Mouse (Mus musculus): ENCODE results near the gene Slc51a. TPM values are rescaled to one million over a fixed set of nuclear protein-coding genes. Genes with fewer than 3 reads are reported as not detected.

The Slc51a gene
- polyA plus RNA-seq, 1 experiment from 2014 or later, result 46.0 TPM

GRCm38 (mm10) chr16:32463426-32463825 lies 24.3 kb downstream of the Slc51a start:
- H3K4me1 ChIP-seq (replicated peaks; ENCODE audit: control insufficient read depth, insufficient read depth, low read length), result no peaks in the 10 kb centered on the region
- H3K27me3 ChIP-seq (replicated peaks; ENCODE audit: control insufficient read depth, insufficient read depth, low read length), result no peaks in the 10 kb centered on the region
- H3K9me3 ChIP-seq (ENCODE audit: control insufficient read depth, low read length), result no peaks in the 10 kb centered on the region
- no peak overlapping the region for H3K4me3 ChIP-seq (ENCODE audit: low read depth, low read length)
- H3K36me3 ChIP-seq (ENCODE audit: control insufficient read depth, insufficient read depth, low read length), result peaks cover 25% of the 10 kb centered on the region
- ATAC-seq (replicated peaks; ENCODE audit: low FRiP score, low TSS enrichment, low read depth) (peak; percentile 82), DNase-seq (ENCODE audit: low spot score) (no peak)
- WGBS, result 66% methylated on average over 2 of the region's 2 CpGs
- H3K27ac ChIP-seq (ENCODE audit: low read depth), result peak overlapping the region; percentile 25; the same call in 1 of the 2 replicates
- no peak overlapping the region for H3K9ac ChIP-seq (ENCODE audit: low read length)
- no peak overlapping the region for H3K4me2 ChIP-seq (ENCODE audit: low read length)

GRCm38 (mm10) chr16:32462950-32463349 lies 24.7 kb downstream of the Slc51a start:
- no peak for DNase-seq (ENCODE audit: low spot score)
- no peak overlapping the region for H3K4me3 ChIP-seq (ENCODE audit: low read depth, low read length)
- ATAC-seq (replicated peaks; ENCODE audit: low FRiP score, low TSS enrichment, low read depth), result peak; percentile 25; the same call in 1 of the 2 replicates
- H3K36me3 ChIP-seq (ENCODE audit: control insufficient read depth, insufficient read depth, low read length), result peaks cover 20% of the 10 kb centered on the region
- H3K4me1 ChIP-seq (replicated peaks; ENCODE audit: control insufficient read depth, insufficient read depth, low read length), result no peaks in the 10 kb centered on the region
- peak overlapping the region; percentile 25; the same call in 1 of the 2 replicates for H3K27ac ChIP-seq (ENCODE audit: low read depth)
- H3K9ac ChIP-seq (ENCODE audit: low read length), result no peak overlapping the region
- no peak overlapping the region for H3K4me2 ChIP-seq (ENCODE audit: low read length)
- H3K27me3 ChIP-seq (replicated peaks; ENCODE audit: control insufficient read depth, insufficient read depth, low read length), result no peaks in the 10 kb centered on the region
- 89% methylated on average over 16 of the region's 16 CpGs for WGBS
- no peaks in the 10 kb centered on the region for H3K9me3 ChIP-seq (ENCODE audit: control insufficient read depth, low read length)

GRCm38 (mm10) chr16:32461713-32462112 lies 26.0 kb downstream of the Slc51a start:
- ATAC-seq (replicated peaks; ENCODE audit: low FRiP score, low TSS enrichment, low read depth), result no peak
- no peak for DNase-seq (ENCODE audit: low spot score)
- H3K9ac ChIP-seq (ENCODE audit: low read length), result no peak overlapping the region
- 93% methylated on average over 5 of the region's 5 CpGs for WGBS
- H3K4me2 ChIP-seq (ENCODE audit: low read length), result no peak overlapping the region
- no peak overlapping the region for H3K4me3 ChIP-seq (ENCODE audit: low read depth, low read length)
- no peak overlapping the region for H3K27ac ChIP-seq (ENCODE audit: low read depth)
- H3K36me3 ChIP-seq (ENCODE audit: control insufficient read depth, insufficient read depth, low read length), result peaks cover 15% of the 10 kb centered on the region
- H3K9me3 ChIP-seq (ENCODE audit: control insufficient read depth, low read length), result no peaks in the 10 kb centered on the region
- H3K4me1 ChIP-seq (replicated peaks; ENCODE audit: control insufficient read depth, insufficient read depth, low read length), result no peaks in the 10 kb centered on the region
- no peaks in the 10 kb centered on the region for H3K27me3 ChIP-seq (replicated peaks; ENCODE audit: control insufficient read depth, insufficient read depth, low read length)

GRCm38 (mm10) chr16:32460518-32460917 lies 27.2 kb downstream of the Slc51a start:
- H3K27ac ChIP-seq (ENCODE audit: low read depth), result no peak overlapping the region
- no peak overlapping the region for H3K4me3 ChIP-seq (ENCODE audit: low read depth, low read length)
- ATAC-seq (replicated peaks; ENCODE audit: low FRiP score, low TSS enrichment, low read depth) (no peak), DNase-seq (ENCODE audit: low spot score) (no peak)
- peaks cover 25% of the 10 kb centered on the region for H3K36me3 ChIP-seq (ENCODE audit: control insufficient read depth, insufficient read depth, low read length)
- no peaks in the 10 kb centered on the region for H3K9me3 ChIP-seq (ENCODE audit: control insufficient read depth, low read length)
- no peaks in the 10 kb centered on the region for H3K4me1 ChIP-seq (replicated peaks; ENCODE audit: control insufficient read depth, insufficient read depth, low read length)
- no peaks in the 10 kb centered on the region for H3K27me3 ChIP-seq (replicated peaks; ENCODE audit: control insufficient read depth, insufficient read depth, low read length)
- 65% methylated on average over 4 of the region's 4 CpGs for WGBS
- H3K9ac ChIP-seq (ENCODE audit: low read length), result no peak overlapping the region
- no peak overlapping the region for H3K4me2 ChIP-seq (ENCODE audit: low read length)

GRCm38 (mm10) chr16:32457589-32458386 lies 29.9 kb downstream of the Slc51a start:
- ATAC-seq (replicated peaks; ENCODE audit: low FRiP score, low TSS enrichment, low read depth), result no peak
- H3K9ac ChIP-seq (ENCODE audit: low read length), result no peak overlapping the region
- no peaks in the 10 kb centered on the region for H3K27me3 ChIP-seq (replicated peaks; ENCODE audit: control insufficient read depth, insufficient read depth, low read length)
- H3K9me3 ChIP-seq (ENCODE audit: control insufficient read depth, low read length), result no peaks in the 10 kb centered on the region
- DNase-seq (ENCODE audit: low spot score), result no peak
- H3K4me2 ChIP-seq (ENCODE audit: low read length), result no peak overlapping the region
- no peak overlapping the region for H3K27ac ChIP-seq (ENCODE audit: low read depth)
- peaks cover 24% of the 10 kb centered on the region for H3K36me3 ChIP-seq (ENCODE audit: control insufficient read depth, insufficient read depth, low read length)
- no peaks in the 10 kb centered on the region for H3K4me1 ChIP-seq (replicated peaks; ENCODE audit: control insufficient read depth, insufficient read depth, low read length)
- H3K4me3 ChIP-seq (ENCODE audit: low read depth, low read length), result no peak overlapping the region
- 63% methylated on average over 10 of the region's 10 CpGs for WGBS

GRCm38 (mm10) chr16:32456761-32457160 lies 30.9 kb downstream of the Slc51a start:
- no peak overlapping the region for H3K27ac ChIP-seq (ENCODE audit: low read depth)
- no peaks in the 10 kb centered on the region for H3K27me3 ChIP-seq (replicated peaks; ENCODE audit: control insufficient read depth, insufficient read depth, low read length)
- no peaks in the 10 kb centered on the region for H3K9me3 ChIP-seq (ENCODE audit: control insufficient read depth, low read length)
- H3K36me3 ChIP-seq (ENCODE audit: control insufficient read depth, insufficient read depth, low read length), result peaks cover 30% of the 10 kb centered on the region
- WGBS, result 93% methylated on average over 1 of the region's 1 CpGs
- no peaks in the 10 kb centered on the region for H3K4me1 ChIP-seq (replicated peaks; ENCODE audit: control insufficient read depth, insufficient read depth, low read length)
- H3K9ac ChIP-seq (ENCODE audit: low read length), result no peak overlapping the region
- H3K4me2 ChIP-seq (ENCODE audit: low read length), result no peak overlapping the region
- H3K4me3 ChIP-seq (ENCODE audit: low read depth, low read length), result no peak overlapping the region
- no peak for ATAC-seq (replicated peaks; ENCODE audit: low FRiP score, low TSS enrichment, low read depth)
- no peak for DNase-seq (ENCODE audit: low spot score)

- no peak overlapping the region for H3K27ac ChIP-seq (ENCODE audit: low read depth)
- no peaks in the 10 kb centered on the region for H3K4me1 ChIP-seq (replicated peaks; ENCODE audit: control insufficient read depth, insufficient read depth, low read length)
- no peak overlapping the region for H3K4me3 ChIP-seq (ENCODE audit: low read depth, low read length)
- H3K9me3 ChIP-seq (ENCODE audit: control insufficient read depth, low read length), result no peaks in the 10 kb centered on the region
- H3K27me3 ChIP-seq (replicated peaks; ENCODE audit: control insufficient read depth, insufficient read depth, low read length), result no peaks in the 10 kb centered on the region
- no peak overlapping the region for H3K4me2 ChIP-seq (ENCODE audit: low read length)
- H3K36me3 ChIP-seq (ENCODE audit: control insufficient read depth, insufficient read depth, low read length), result peaks cover 32% of the 10 kb centered on the region
- no peak overlapping the region for H3K9ac ChIP-seq (ENCODE audit: low read length)
- DNase-seq (ENCODE audit: low spot score) (no peak), ATAC-seq (replicated peaks; ENCODE audit: low FRiP score, low TSS enrichment, low read depth) (no peak)
Observed at GRCm38 (mm10) chr16:32456086-32456485, 31.6 kb downstream of the Slc51a start.

- Histone ChIP-seq H3K27ac (ENCODE audit: low read depth) (no peak overlapping the region), H3K4me2 (ENCODE audit: low read length) (no peak overlapping the region), H3K4me3 (ENCODE audit: low read depth, low read length) (no peak overlapping the region), H3K36me3 (ENCODE audit: control insufficient read depth, insufficient read depth, low read length) (peaks cover 32% of the 10 kb centered on the region), H3K27me3 (replicated peaks; ENCODE audit: control insufficient read depth, insufficient read depth, low read length) (no peaks in the 10 kb centered on the region), H3K9ac (ENCODE audit: low read length) (no peak overlapping the region), H3K9me3 (ENCODE audit: control insufficient read depth, low read length) (no peaks in the 10 kb centered on the region), H3K4me1 (replicated peaks; ENCODE audit: control insufficient read depth, insufficient read depth, low read length) (no peaks in the 10 kb centered on the region)
- WGBS, result 89% methylated on average over 5 of the region's 5 CpGs
- ATAC-seq (replicated peaks; ENCODE audit: low FRiP score, low TSS enrichment, low read depth), result no peak
- DNase-seq (ENCODE audit: low spot score), result no peak
Observed at GRCm38 (mm10) chr16:32454646-32455045, 33.0 kb downstream of the Slc51a start.

- Histone ChIP-seq H3K4me3 (ENCODE audit: low read depth, low read length) (no peak overlapping the region), H3K4me1 (replicated peaks; ENCODE audit: control insufficient read depth, insufficient read depth, low read length) (no peaks in the 10 kb centered on the region), H3K36me3 (ENCODE audit: control insufficient read depth, insufficient read depth, low read length) (peaks cover 32% of the 10 kb centered on the region), H3K27ac (ENCODE audit: low read depth) (no peak overlapping the region), H3K27me3 (replicated peaks; ENCODE audit: control insufficient read depth, insufficient read depth, low read length) (no peaks in the 10 kb centered on the region), H3K9me3 (ENCODE audit: control insufficient read depth, low read length) (no peaks in the 10 kb centered on the region), H3K4me2 (ENCODE audit: low read length) (no peak overlapping the region), H3K9ac (ENCODE audit: low read length) (no peak overlapping the region)
- no peak for DNase-seq (ENCODE audit: low spot score)
- WGBS, result 91% methylated on average over 8 of the region's 8 CpGs
- ATAC-seq (replicated peaks; ENCODE audit: low FRiP score, low TSS enrichment, low read depth), result no peak
Observed at GRCm38 (mm10) chr16:32453102-32453501, 34.6 kb downstream of the Slc51a start.

All from intestine, embryonic 14.5 days (tissue).